Mouse (Mus musculus): ENCODE measurements around the gene Tnfrsf19. TPM values are rescaled to one million over a fixed set of nuclear protein-coding genes. Genes with fewer than 3 reads are reported as not detected.

Tnfrsf19 gene
- polyA plus RNA-seq (2017; shearing (Covaris generic)), result not detected

DNA sequence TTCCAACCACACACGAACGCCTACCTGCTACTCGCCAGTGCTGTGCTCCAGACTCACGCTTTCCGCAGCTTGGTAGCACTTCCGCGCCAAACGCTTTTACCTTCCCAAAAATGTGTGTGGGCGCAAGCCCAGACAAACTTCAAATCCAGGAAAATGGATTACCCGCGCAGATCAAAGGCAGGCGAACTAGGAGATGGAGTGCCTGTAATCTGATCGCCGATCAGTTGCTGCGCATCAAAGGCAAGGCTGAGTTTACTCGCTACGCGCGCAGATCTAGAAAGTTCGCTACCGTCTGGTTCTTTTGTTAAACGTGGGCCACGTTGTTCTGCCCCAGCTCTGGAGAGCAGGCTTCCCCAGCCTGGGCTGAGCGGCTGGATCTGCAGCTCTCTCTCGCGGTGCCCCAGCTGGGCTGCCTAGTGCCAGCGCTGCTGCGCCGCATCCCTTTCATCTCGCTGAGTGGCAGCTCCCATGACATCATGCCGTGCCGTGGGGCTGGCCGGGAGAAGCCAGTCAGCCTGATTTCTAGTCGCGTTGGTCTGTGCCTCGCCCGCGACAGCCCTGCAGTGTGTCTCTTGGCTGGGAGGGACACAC, at the start of gene Tnfrsf19:
Tnfrsf19 (minus strand) TSS at position 400 of the 591 bp plus-strand sequence.

Other genes with a start within 250 kb of the Tnfrsf19 start
- gene Sacs, start 92.0 kb upstream of the Tnfrsf19 start, polyA plus RNA-seq (2017; shearing (Covaris generic)), result 9.6 TPM
- gene Sgcg, start 212.0 kb upstream of the Tnfrsf19 start, polyA plus RNA-seq (2017; shearing (Covaris generic)), result not detected

Measured in activated CD4-positive, CD25-positive, alpha-beta regulatory T cell, adult 9 weeks (primary cell).